Mouse (Mus musculus) T-cell, adult 66 days (primary cell): ENCODE measurements around the gene Cdc73. TPM values are rescaled to one million over a fixed set of nuclear protein-coding genes. Genes with fewer than 3 reads are reported as not detected.

Experiments
- total RNA-seq, 2 experiments: library from RNA; stranded (reverse); gene quantifications; 3 replicates in 1 of 2; 4 replicates in 1 of 2; pipeline ENCODE4 v1.2.4; 2023

The Cdc73 gene
- total RNA-seq: 100 to 1,000 TPM; 102 to 104 TPM

DNA sequence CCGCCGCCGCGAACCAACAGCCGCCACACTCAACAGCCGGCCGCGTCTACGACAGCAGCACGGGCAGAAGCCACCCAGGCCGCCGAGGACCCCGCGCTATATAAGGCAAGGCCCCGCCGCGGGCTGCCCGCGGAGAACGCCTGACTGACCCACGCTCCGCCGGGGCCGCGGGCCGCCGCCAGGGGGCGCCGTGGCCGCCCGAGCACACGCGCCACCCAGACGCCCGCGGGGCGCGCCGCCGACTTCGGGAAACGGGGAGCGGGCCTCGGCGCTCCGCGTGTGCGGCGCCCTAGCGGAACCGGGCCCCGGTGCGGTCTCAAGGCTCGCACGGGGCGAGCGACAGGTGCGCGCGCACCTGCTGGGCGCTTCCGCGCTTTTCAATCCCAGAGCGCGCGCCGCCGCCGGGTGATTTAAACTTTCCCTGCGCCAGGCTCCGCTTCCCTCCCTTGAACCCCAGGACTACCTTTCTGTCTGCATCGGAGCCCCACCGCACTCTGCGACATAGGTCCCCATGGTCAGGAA is at the start of gene Cdc73:
Cdc73 (minus strand) TSS at position 153 of the 522 bp plus-strand sequence.

GRCm38 (mm10) chr1:143716038-143716437 is 13.3 kb upstream of the Cdc73 start, which contains the start of gene Glrx2:
Gene Glrx2, plus strand, starts transcription at chr1:143716338.

DNA sequence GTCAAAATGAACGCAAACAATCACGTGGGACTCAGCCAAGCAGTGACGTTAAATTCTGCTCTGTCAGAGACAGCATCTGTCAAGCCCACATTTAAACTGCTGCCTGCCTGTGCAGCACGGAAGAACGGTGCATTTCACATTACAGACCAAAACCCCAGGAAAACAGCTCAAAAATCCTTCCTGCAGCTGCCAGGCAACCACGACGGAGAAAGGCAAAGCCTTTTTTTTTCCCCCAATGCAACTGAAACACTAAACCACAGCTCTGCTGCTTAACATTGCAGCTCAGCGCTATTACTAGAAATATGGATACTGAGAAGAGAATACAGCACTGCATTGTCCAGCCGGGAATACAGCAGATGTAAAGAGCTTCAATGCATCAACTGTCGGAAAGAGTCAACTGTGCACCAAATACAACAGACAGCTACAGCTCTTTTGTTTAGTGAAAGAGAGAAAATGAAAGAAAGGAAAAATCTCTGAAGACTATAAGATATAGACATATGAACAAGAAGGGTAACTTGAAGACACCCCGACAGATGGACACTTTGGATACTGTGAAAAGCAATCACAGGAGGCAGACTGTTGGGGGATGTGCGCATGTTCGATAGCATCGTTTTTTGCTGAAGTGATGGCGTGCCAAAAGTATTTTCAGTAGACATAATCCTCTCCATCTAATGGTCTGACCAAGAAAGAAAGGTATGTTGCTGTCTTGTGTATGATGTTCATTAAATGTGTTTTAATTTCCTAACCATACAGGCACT is 61.9 kb downstream of the Cdc73 start, which contains the start of gene B3galt2:
B3galt2 (plus strand) TSS at position 15 of the 758 bp plus-strand sequence.

Other genes with a start within 250 kb of the Cdc73 start
- under 1 TPM in 1 of 2 experiments, not detected in 1; 0.17 TPM for gene B3galt2, start 62.2 kb downstream of the Cdc73 start, total RNA-seq
- 10 to 100 TPM; 48.5 to 52.8 TPM for gene Glrx2, start 13.4 kb upstream of the Cdc73 start, total RNA-seq
- gene Trove2, start 74.2 kb upstream of the Cdc73 start, total RNA-seq: 1 to 10 TPM; 2.7 TPM
- 10 to 100 TPM; 24.2 to 32.2 TPM for gene Uchl5, start 74.4 kb upstream of the Cdc73 start, total RNA-seq